Mouse (Mus musculus): Measurements from ENCODE around the gene Ribc2. TPM values are rescaled to one million over a fixed set of nuclear protein-coding genes. Genes with fewer than 3 reads are reported as not detected.

Gene Ribc2
- total RNA-seq, 2 experiments from 2014 or later: 0.21 TPM; not detected in 1

- no peak for DNase-seq (ENCODE audit: low spot score in 2 of 2)
These were observed 45.7 kb downstream of the Ribc2 start for GRCm38 (mm10) chr15:85177576-85177975.

DNA sequence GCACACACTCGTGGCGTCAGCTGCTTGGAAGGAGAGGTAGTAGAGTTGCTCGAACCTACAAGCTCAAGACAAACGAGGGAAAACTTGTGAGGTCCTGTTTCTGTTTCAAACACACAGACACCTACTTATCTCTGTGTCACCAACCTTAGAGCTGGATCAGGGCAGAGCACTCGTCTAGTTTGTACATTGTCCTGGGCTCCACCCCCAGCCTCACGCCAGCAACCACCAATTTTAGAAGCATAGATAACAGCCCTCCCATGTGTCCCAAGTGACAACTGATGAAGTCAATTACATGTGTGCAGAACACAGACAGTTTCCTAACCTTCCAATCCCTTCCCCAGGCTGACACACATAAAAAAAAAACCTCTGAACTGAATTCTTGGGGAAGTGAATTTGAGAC, 46.3 kb downstream of the Ribc2 start:
- DNase-seq (ENCODE audit: low spot score in 2 of 2): no peak

- DNase-seq (ENCODE audit: low spot score in 2 of 2): peak in 1 of 2 experiments; percentile 70
These were observed 47.8 kb downstream of the Ribc2 start for GRCm38 (mm10) chr15:85179528-85180180.

DNA sequence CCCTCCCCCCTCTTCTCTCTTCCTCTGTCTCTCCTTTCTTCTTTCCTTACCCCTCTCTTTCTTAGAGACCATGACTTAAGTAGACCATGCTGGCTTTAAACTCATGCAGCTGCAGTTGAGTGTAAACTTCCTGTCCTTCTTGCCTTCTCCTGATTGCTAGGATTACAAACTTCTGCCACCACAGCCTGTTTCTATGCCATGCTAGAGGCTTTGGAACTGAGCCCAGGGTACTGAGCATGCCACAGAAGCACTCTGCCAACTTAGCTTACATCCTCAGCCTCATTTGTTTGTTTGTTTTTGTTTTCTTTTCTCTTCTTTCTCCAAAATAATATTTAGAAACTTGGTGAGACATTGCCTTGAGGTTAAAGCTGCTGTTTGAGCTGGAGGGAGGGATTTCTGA, 48.5 kb downstream of the Ribc2 start:
- no peak for DNase-seq (ENCODE audit: low spot score in 2 of 2)

- no peak for DNase-seq (ENCODE audit: low spot score in 2 of 2)
These were observed 50.2 kb downstream of the Ribc2 start for GRCm38 (mm10) chr15:85182063-85182462.

DNA sequence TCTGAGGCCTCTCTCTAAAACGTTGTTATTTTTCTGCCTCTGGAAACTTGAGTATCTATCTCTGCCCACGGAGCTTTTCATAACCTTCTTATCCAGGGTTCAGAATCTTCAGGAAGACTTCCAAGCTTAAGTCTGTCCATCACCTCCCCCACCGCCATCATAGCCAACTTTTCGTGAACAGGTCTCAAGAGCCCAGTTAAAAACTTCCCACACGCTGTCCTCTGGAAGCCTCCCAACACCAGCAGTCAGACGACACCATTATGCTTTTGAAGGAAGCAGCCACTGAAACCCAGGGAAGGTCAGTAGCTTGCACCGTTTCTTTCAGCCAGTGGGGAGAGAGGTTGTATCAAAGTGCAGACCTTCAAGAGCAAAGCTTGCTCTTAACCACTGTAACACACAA, 55.0 kb downstream of the Ribc2 start:
- no peak for DNase-seq (ENCODE audit: low spot score in 2 of 2)

GRCm38 (mm10) chr15:85188167-85188778, 56.4 kb downstream of the Ribc2 start:
- no peak for DNase-seq (ENCODE audit: low spot score in 2 of 2)

Other genes starting within 250 kb of the Ribc2 start
- gene Gm29666, start 212.0 kb upstream of the Ribc2 start, total RNA-seq (2021): 1 to 10 TPM; 1.0 to 1.1 TPM
- gene Nup50, start 208.7 kb upstream of the Ribc2 start, total RNA-seq (2021): 10 to 100 TPM; 30.6 to 32.8 TPM
- 100 to 1,000 TPM; 114 TPM for gene 5031439G07Rik, start 143.5 kb upstream of the Ribc2 start, total RNA-seq (2021)
- gene Upk3a, start 114.9 kb upstream of the Ribc2 start, total RNA-seq (2021): not detected
- gene Fam118a, start 103.1 kb upstream of the Ribc2 start, total RNA-seq (2021): 10 to 100 TPM; 26.2 to 27.3 TPM
- under 1 TPM in 1 of 2 experiments, not detected in 1; 0.12 TPM for gene Smc1b, start 114 bp upstream of the Ribc2 start, total RNA-seq (2021)
- gene Fbln1, start 73.9 kb downstream of the Ribc2 start, total RNA-seq (2021): 10 to 100 TPM; 10.8 to 18.3 TPM
- gene Atxn10, start 204.2 kb downstream of the Ribc2 start, total RNA-seq (2021): 100 to 1,000 TPM; 323 to 344 TPM

Data from layer of hippocampus, postnatal 14 days (tissue).